Mouse (Mus musculus) liver, embryonic 14.5 days (tissue): ENCODE results near the gene D8Ertd738e. TPM values are rescaled to one million over a fixed set of nuclear protein-coding genes. Genes with fewer than 3 reads are reported as not detected.

Source experiments
- ATAC-seq: fragments of 200-750 bp; cut with Nextera tagmentation; 2 replicates; pipeline ENCODE4 v1.8.0; 2017; ENCODE audit warnings: moderate number of reproducible peaks, mild to moderate bottlenecking, moderate library complexity; ENCODE audit not compliant: insufficient read depth
- DNase-seq, 3 experiments: peaks; one replicate each; pipeline ENCODE4 v3.0.0-alpha.2; 2012 to 2013; ENCODE audit warnings: low read depth in 3 of 3, low spot score in 3 of 3
- H3K27ac ChIP-seq: fragments of 300-500 bp; sonication (generic); 2 replicates; pipeline ENCODE4 v1.5.1; 2014; ENCODE audit warnings: moderate library complexity, mild to moderate bottlenecking, control low read depth, inconsistent platforms
- H3K27me3 ChIP-seq: fragments of 300-500 bp; sonication (generic); 2 replicates; pipeline ENCODE4 v1.6.1; 2014; ENCODE audit warnings: mild to moderate bottlenecking, low read length, moderate library complexity; ENCODE audit not compliant: control insufficient read depth, insufficient read depth
- H3K36me3 ChIP-seq: fragments of 300-500 bp; sonication (generic); replicated peaks from 2 replicates; pipeline ENCODE4 v1.6.1; 2014; ENCODE audit warnings: low read depth; ENCODE audit not compliant: control insufficient read depth, insufficient read depth
- H3K4me1 ChIP-seq, 2 experiments: fragments of 200-500 bp in 1 of 2; fragments of 300-500 bp in 1 of 2; sonication (generic) in 1 of 2; replicated peaks; 2 replicates each; pipeline ENCODE4 v1.6.1; 2012 to 2014; ENCODE audit warnings: antibody characterized with exemption in 1 of 2, inconsistent platforms in 1 of 2, low read length in 1 of 2; ENCODE audit not compliant: control insufficient read depth in 2 of 2, insufficient read depth in 2 of 2
- H3K4me2 ChIP-seq: fragments of 300-500 bp; sonication (generic); 2 replicates; pipeline ENCODE4 v1.6.1; 2014; ENCODE audit warnings: low read depth, mild to moderate bottlenecking, control low read depth, moderate library complexity
- H3K4me3 ChIP-seq, 2 experiments: fragments of 200-500 bp in 1 of 2; fragments of 300-500 bp in 1 of 2; sonication (generic) in 1 of 2; 2 replicates each; pipeline ENCODE4 v1.5.1; 2012 to 2014; ENCODE audit warnings: low read depth in 2 of 2, low read length in 2 of 2, mild to moderate bottlenecking in 2 of 2, control low read depth in 1 of 2, inconsistent platforms in 1 of 2, moderate library complexity in 1 of 2; ENCODE audit not compliant: insufficient read depth in 1 of 2
- H3K9ac ChIP-seq: fragments of 300-500 bp; sonication (generic); replicated peaks from 2 replicates; pipeline ENCODE4 v1.6.1; 2014; ENCODE audit warnings: mild to moderate bottlenecking, control low read depth, moderate library complexity
- H3K9me3 ChIP-seq: fragments of 300-500 bp; sonication (generic); 2 replicates; pipeline ENCODE4 v1.6.1; 2016; ENCODE audit warnings: low read length, mixed read lengths; ENCODE audit not compliant: control insufficient read depth
- CTCF ChIP-seq: IDR thresholded peaks from 2 replicates; pipeline ENCODE4 v1.5.1; 2016; ENCODE audit warnings: antibody characterized with exemption, low read depth, control low read depth
- EP300 ChIP-seq: IDR thresholded peaks from 2 replicates; pipeline ENCODE4 v1.6.1; 2016; ENCODE audit warnings: antibody characterized with exemption, low read depth
- WGBS: fragments of 180-500 bp; shearing (Covaris S2); extraction: QIAGEN DNeasy Blood & Tissue Kit; methylation state at CpG from one replicate; pipeline ENCODE4 v1.1.7; 2014; ENCODE audit not compliant: insufficient replicate concordance; 5-methylcytosine and 5-hydroxymethylcytosine counted together
- polyA plus RNA-seq, 2 experiments: library from polyadenylated mRNA; depleted of rRNA in 1 of 2; stranded (reverse) in 1 of 2; unstranded in 1 of 2; fragments of >200 nt; fragmentation: Nextera tagmentation in 1 of 2; extraction: Ambion mirVana in 1 of 2; gene quantifications; 2 replicates each; pipeline versions ENCODE4 v1.2.1 to v1.2.3; 2012 to 2014

Gene D8Ertd738e
- polyA plus RNA-seq, 2 experiments = 127 to 262 TPM

DNA sequence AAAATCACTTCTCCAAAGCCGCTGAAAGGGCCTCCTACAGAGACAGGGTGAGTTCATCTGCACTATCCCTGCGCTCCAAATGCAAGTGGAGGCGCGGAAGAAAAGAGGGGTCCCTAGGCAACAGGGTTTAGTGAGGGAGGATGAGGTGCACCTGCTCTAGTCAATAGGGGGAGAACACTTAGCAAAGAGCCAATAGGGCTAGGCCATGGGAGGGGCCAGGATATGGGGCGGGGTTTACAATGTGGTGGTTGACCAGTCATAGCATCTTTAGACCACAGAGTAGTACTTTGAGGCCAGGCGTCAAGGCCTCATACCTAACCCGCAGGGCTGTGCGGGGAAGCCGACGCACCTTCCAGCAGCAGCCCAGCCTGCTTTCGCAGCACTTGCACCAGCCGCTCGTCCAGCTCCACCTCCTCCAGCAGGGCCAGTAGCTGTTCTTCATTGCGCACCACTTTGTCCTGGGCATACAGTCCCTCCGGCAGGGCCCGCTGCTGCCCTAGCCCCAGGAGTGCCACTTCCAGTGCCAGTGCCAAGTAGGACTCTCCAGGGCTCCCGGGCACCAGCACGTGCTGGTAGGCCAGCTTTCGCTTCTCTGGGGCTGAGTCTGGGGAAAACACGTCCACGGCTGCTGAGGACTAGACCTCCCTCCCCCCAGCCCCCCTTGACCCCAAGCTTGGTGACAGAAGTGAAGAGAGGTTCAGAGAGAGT lies 26.0 kb downstream of the D8Ertd738e start:
- Histone ChIP-seq H3K27ac (no peak overlapping the region), H3K4me3 (no peak overlapping the region), H3K27me3 (no peaks in the 10 kb centered on the region), H3K4me2 (no peak overlapping the region), H3K9ac (no peak overlapping the region), H3K4me1 (no peaks in the 10 kb centered on the region), H3K36me3 (no peaks in the 10 kb centered on the region), H3K9me3 (no peaks in the 10 kb centered on the region)
- WGBS = 79% methylated on average over 21 of the region's 21 CpGs
- DNase-seq = no peak
- TF ChIP-seq EP300 (no peak), CTCF (no peak)
- ATAC-seq = no peak

DNA sequence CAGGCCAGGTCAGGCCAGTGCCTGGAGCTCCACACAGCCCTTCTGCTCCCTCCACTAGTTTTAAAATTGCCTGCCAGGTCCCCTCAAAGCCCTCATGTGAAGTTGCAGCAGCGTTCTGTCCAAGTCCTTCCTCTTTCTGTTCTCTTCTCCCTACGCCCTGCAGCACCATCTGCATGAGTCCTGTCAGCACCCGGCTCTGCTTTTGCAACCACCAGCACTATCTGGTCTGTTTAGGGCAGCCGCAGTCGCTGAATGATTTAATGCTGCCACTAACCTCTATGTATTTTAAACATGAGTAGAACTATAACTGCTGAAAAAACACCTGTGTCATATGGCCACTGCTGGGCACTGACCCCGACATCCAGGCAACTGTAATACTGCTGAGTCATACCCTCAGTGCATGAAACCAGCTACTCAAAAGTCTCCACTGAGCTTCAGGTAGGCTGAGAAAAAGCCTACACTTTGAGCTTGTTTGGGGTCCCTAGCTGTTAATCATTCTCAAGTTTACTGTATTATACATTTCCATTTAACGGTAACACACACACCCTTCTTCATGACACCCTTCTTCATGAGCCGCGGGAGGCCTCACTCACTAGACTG lies 26.9 kb downstream of the D8Ertd738e start:
- Histone ChIP-seq H3K9ac (no peak overlapping the region), H3K4me2 (no peak overlapping the region), H3K9me3 (no peaks in the 10 kb centered on the region), H3K36me3 (no peaks in the 10 kb centered on the region), H3K4me3 (no peak overlapping the region), H3K4me1 (no peaks in the 10 kb centered on the region), H3K27me3 (no peaks in the 10 kb centered on the region), H3K27ac (no peak overlapping the region)
- no peak; the same call in 1 of the 2 replicates for ATAC-seq
- no peak for TF ChIP-seq CTCF
- TF ChIP-seq EP300 = no peak
- DNase-seq = no peak
- WGBS = 52% methylated on average over 9 of the region's 9 CpGs

DNA sequence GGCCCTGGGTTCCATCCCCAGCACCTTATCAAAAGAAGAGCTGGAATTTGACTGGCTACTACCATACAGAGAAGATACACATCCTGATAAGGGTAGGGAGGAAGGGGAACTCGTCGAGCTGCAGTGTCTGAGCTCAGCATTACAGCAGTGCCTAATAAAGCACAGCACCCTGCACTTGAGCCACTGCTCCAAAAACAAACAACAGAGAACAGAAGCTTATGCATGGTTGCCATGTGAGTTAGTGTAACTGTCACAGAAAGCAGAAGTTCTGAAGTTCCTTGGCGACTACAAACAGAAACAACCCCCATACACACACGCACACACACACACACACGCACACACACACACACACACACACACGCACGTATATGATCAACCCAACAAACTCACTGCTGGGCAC lies 29.4 kb downstream of the D8Ertd738e start:
- Histone ChIP-seq H3K36me3 (no peaks in the 10 kb centered on the region), H3K27ac (no peak overlapping the region), H3K4me1 (no peaks in the 10 kb centered on the region), H3K9ac (no peak overlapping the region), H3K27me3 (no peaks in the 10 kb centered on the region), H3K4me2 (no peak overlapping the region), H3K9me3 (no peaks in the 10 kb centered on the region), H3K4me3 (no peak overlapping the region)
- 42% methylated on average over 7 of the region's 7 CpGs for WGBS
- DNase-seq (no peak), ATAC-seq (no peak)
- no peak for TF ChIP-seq EP300
- TF ChIP-seq CTCF = no peak

DNA sequence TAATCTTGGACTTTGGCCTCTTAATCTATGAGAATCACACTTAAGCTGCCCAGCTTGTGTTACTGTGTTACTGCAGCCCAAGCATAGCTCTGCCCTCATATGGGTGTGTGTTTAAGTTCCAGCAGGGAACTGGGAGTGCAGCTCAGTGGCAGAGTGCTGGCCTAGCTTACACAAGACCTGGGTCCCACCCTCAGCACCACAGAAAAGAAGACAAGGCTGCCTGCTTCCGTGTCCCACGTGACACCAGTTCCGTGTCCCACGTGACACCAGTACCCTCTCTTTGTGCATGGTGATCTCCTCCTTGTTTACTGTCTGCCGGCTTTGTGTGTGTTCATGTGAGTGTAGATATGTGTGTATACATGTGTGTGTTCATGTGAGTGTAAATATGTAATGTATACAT lies 31.4 kb downstream of the D8Ertd738e start:
- H3K9ac ChIP-seq = no peak overlapping the region
- ATAC-seq (no peak), DNase-seq (no peak)
- no peaks in the 10 kb centered on the region for H3K36me3 ChIP-seq
- H3K4me3 ChIP-seq = no peak overlapping the region
- no peak overlapping the region for H3K27ac ChIP-seq
- TF ChIP-seq EP300 (no peak), CTCF (no peak)
- H3K4me1 ChIP-seq = no peaks in the 10 kb centered on the region
- H3K4me2 ChIP-seq = no peak overlapping the region
- H3K27me3 ChIP-seq = no peaks in the 10 kb centered on the region
- no peaks in the 10 kb centered on the region for H3K9me3 ChIP-seq
- WGBS = 76% methylated on average over 5 of the region's 5 CpGs

DNA sequence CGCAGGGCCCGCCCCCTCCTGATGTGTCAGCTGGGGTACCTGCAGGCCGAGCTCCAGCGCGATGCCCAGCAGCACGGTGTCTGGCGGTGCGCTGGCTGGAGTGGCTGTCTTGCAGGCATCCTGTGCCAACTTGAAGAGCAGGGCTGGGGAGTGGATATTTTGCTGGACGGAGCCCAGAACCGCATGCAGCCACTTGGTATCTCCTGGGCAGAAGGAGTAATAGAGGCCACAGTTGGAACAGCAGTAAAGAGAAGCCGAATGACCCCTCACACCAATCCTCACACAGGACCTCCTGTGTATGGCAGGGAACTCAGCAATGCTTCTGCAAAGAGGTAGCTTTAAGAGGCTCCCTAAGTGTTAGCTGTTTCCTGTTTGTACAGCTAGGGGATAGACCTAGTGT lies 32.3 kb downstream of the D8Ertd738e start:
- TF ChIP-seq EP300 (no peak), CTCF (no peak)
- no peaks in the 10 kb centered on the region for H3K27me3 ChIP-seq
- no peaks in the 10 kb centered on the region for H3K4me1 ChIP-seq
- no peak overlapping the region for H3K27ac ChIP-seq
- no peaks in the 10 kb centered on the region for H3K36me3 ChIP-seq
- ATAC-seq (no peak), DNase-seq (no peak)
- H3K4me3 ChIP-seq = no peak overlapping the region
- H3K9ac ChIP-seq = no peak overlapping the region
- H3K4me2 ChIP-seq = no peak overlapping the region
- WGBS = 78% methylated on average over 11 of the region's 11 CpGs
- H3K9me3 ChIP-seq = no peaks in the 10 kb centered on the region
